Mouse (Mus musculus) intestine, embryonic 14.5 days (tissue): Measurements from ENCODE around the gene Smco4. TPM values are rescaled to one million over a fixed set of nuclear protein-coding genes. Genes with fewer than 3 reads are reported as not detected.

Experiments
- polyA plus RNA-seq: library from polyadenylated mRNA; unstranded; fragments of >200 nt; fragmentation: Nextera tagmentation; extraction: Ambion mirVana; gene quantifications from 2 replicates; pipeline ENCODE4 v1.2.1, GENCODE M21; 2014

Gene Smco4
- polyA plus RNA-seq, 1 experiment from 2014 or later, result 7.3 TPM

Other genes with a start within 250 kb of the Smco4 start
- gene Med17, start 213.5 kb upstream of the Smco4 start, polyA plus RNA-seq, result 38.6 and 40.8 TPM in 2 replicates
- gene Taf1d, start 187.2 kb upstream of the Smco4 start, polyA plus RNA-seq, result 85.9 and 87.5 TPM in 2 replicates
- 7.3 and 8.3 TPM in 2 replicates for gene 4931406C07Rik, start 187.0 kb upstream of the Smco4 start, polyA plus RNA-seq
- 17.3 and 23.4 TPM in 2 replicates for gene Cep295, start 135.6 kb upstream of the Smco4 start, polyA plus RNA-seq
- gene Deup1, start 134.5 kb downstream of the Smco4 start, polyA plus RNA-seq, result 0.12 and 0.26 TPM in 2 replicates
- gene Slc36a4, start 216.3 kb downstream of the Smco4 start, polyA plus RNA-seq, result 15.2 and 15.9 TPM in 2 replicates